Mouse (Mus musculus): ENCODE measurements at regions not wholly inside any gene's neighbourhood (a gene's known extent, or its start where the extent isn't known, plus 50 kb on each side); places are given as distances from the start of the nearest gene placed in this dataset.

DNA sequence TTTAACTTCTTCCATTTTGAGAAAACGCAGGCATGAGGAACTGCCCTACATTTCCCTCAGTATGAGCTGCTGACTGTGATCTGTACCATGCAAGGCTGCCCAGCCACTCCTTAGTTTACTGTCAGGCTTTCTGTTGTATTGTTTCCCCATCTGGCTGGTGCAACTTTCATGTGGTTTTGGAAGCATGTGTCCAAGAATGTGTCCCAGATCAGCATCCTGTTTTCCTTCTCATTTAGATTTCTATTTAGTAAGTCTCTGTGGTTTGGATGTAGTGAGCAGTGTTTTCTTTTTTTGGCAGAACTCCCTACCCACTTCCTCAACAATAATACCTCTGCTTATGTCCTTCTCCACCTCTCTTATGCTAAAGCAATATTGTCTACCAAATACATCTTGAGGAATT lies 352.5 kb upstream of the Gm5148 start:
- Histone ChIP-seq H3K9ac (no peak overlapping the region), H3K27me3 (ENCODE audit: control insufficient read depth, insufficient read depth, low read length) (no peaks in the 10 kb centered on the region), H3K4me2 (replicated peaks) (no peak overlapping the region), H3K4me3 (replicated peaks; ENCODE audit: low read length) (no peak overlapping the region), H3K36me3 (replicated peaks; ENCODE audit: control insufficient read depth, insufficient read depth) (no peaks in the 10 kb centered on the region), H3K27ac (no peak overlapping the region), H3K4me1 (replicated peaks; ENCODE audit: control insufficient read depth, insufficient read depth, low read length) (no peaks in the 10 kb centered on the region), H3K9me3 (ENCODE audit: control insufficient read depth, low read length) (no peaks in the 10 kb centered on the region)
- DNase-seq (ENCODE audit: low spot score) (no peak), ATAC-seq (ENCODE audit: low FRiP score) (no peak)
- WGBS = 94% methylated on average over 1 of the region's 1 CpGs

DNA sequence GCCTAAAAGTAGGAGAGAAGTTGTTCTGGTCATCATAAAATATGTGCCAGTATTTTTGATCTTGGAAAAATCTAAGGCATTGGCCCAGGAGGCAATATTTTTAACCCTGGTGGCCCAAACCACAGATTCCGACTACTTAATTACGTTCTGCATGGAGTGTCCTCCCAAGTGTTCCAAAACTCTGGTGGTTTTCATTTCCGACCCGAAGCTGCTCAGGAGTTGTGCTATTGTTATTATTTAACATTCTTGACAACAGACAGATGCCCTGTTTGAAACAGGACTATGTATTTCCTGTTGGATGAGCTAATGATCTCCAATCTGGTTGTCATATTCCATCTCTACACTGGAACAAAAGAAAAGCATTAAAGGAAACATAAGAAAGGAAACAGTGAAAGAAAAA lies 349.7 kb upstream of the Gm5148 start:
- Histone ChIP-seq H3K27me3 (ENCODE audit: control insufficient read depth, insufficient read depth, low read length) (no peaks in the 10 kb centered on the region), H3K4me2 (replicated peaks) (no peak overlapping the region), H3K9me3 (ENCODE audit: control insufficient read depth, low read length) (no peaks in the 10 kb centered on the region), H3K36me3 (replicated peaks; ENCODE audit: control insufficient read depth, insufficient read depth) (no peaks in the 10 kb centered on the region), H3K9ac (no peak overlapping the region), H3K4me1 (replicated peaks; ENCODE audit: control insufficient read depth, insufficient read depth, low read length) (no peaks in the 10 kb centered on the region), H3K27ac (no peak overlapping the region), H3K4me3 (replicated peaks; ENCODE audit: low read length) (no peak overlapping the region)
- ATAC-seq (ENCODE audit: low FRiP score) (no peak), DNase-seq (ENCODE audit: low spot score) (no peak)
- 86% methylated on average over 4 of the region's 4 CpGs for WGBS

DNA sequence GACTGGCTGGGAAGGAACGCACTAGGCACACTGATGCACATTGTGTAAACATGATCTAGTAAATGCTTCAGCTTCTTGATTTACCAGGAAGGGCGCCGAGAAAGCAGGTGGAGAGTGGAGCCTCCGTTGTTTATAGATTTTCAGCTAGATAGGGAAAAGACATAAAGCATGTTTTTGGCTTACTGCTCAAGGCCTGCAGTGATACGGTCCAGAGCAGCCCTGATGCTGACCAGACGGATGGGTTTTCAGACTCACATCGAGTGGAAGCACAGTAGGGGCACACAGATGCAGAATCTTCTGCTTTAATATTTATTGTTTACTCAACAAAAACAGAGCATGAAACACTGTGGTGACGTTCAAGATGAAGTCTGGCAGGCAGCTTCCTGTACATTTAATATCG lies 331.3 kb upstream of the Gm5148 start:
- no peaks in the 10 kb centered on the region for H3K27me3 ChIP-seq (ENCODE audit: control insufficient read depth, insufficient read depth, low read length)
- H3K9ac ChIP-seq = no peak overlapping the region
- no peaks in the 10 kb centered on the region for H3K9me3 ChIP-seq (ENCODE audit: control insufficient read depth, low read length)
- no peaks in the 10 kb centered on the region for H3K4me1 ChIP-seq (replicated peaks; ENCODE audit: control insufficient read depth, insufficient read depth, low read length)
- H3K4me3 ChIP-seq (replicated peaks; ENCODE audit: low read length) = no peak overlapping the region
- no peaks in the 10 kb centered on the region for H3K36me3 ChIP-seq (replicated peaks; ENCODE audit: control insufficient read depth, insufficient read depth)
- no peak for DNase-seq (ENCODE audit: low spot score)
- H3K4me2 ChIP-seq (replicated peaks) = no peak overlapping the region
- 91% methylated on average over 9 of the region's 9 CpGs for WGBS
- ATAC-seq (ENCODE audit: low FRiP score) = no peak
- H3K27ac ChIP-seq = no peak overlapping the region

DNA sequence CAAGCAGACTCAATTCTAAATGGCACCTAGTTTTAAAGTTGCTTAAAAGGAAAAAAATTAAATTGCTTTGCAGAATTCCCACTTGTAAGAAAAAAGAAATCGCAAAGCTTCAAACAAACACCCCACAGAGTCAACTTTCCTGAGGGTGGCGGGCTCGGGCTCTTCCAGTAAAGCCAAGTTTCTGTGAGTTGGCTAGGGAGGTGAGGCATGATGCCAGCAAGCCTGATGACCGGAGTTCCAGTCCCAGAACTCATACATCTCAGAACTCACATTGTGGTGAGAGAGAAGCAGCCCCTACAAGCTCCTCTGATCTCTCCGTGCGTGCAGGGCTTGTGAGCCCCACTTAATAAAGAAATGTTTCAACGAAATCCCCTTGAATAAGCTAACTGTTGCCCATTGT lies 328.7 kb upstream of the Gm5148 start:
- Histone ChIP-seq H3K4me3 (replicated peaks; ENCODE audit: low read length) (no peak overlapping the region), H3K4me1 (replicated peaks; ENCODE audit: control insufficient read depth, insufficient read depth, low read length) (no peaks in the 10 kb centered on the region), H3K36me3 (replicated peaks; ENCODE audit: control insufficient read depth, insufficient read depth) (no peaks in the 10 kb centered on the region), H3K27ac (no peak overlapping the region), H3K27me3 (ENCODE audit: control insufficient read depth, insufficient read depth, low read length) (no peaks in the 10 kb centered on the region), H3K9ac (no peak overlapping the region), H3K9me3 (ENCODE audit: control insufficient read depth, low read length) (no peaks in the 10 kb centered on the region), H3K4me2 (replicated peaks) (no peak overlapping the region)
- 90% methylated on average over 7 of the region's 7 CpGs for WGBS
- no peak for ATAC-seq (ENCODE audit: low FRiP score)
- no peak for DNase-seq (ENCODE audit: low spot score)

DNA sequence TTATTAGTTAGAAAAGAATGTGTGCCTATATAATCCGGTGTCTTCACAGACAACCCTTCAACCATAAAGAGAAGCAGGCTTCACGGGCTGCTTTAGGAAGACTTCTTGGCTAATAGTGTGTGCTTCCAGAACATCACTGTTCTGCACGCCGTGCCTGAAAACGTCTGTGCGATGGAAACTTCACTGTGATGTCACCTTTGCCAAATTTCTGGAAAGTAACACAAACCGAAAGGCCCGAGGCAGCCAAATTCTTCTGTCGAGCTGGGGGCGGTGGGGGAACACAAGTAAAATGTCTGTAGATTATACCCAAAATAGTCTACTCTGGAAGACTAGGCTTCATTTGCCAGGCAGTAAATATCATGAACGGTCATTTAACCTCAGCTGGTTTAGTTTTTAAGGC lies 327.5 kb upstream of the Gm5148 start:
- no peak overlapping the region for H3K9ac ChIP-seq
- no peak overlapping the region for H3K4me3 ChIP-seq (replicated peaks; ENCODE audit: low read length)
- WGBS = 93% methylated on average over 11 of the region's 11 CpGs
- H3K36me3 ChIP-seq (replicated peaks; ENCODE audit: control insufficient read depth, insufficient read depth) = no peaks in the 10 kb centered on the region
- DNase-seq (ENCODE audit: low spot score) (no peak), ATAC-seq (ENCODE audit: low FRiP score) (no peak)
- no peak overlapping the region for H3K27ac ChIP-seq
- H3K9me3 ChIP-seq (ENCODE audit: control insufficient read depth, low read length) = no peaks in the 10 kb centered on the region
- H3K27me3 ChIP-seq (ENCODE audit: control insufficient read depth, insufficient read depth, low read length) = no peaks in the 10 kb centered on the region
- H3K4me2 ChIP-seq (replicated peaks) = no peak overlapping the region
- no peaks in the 10 kb centered on the region for H3K4me1 ChIP-seq (replicated peaks; ENCODE audit: control insufficient read depth, insufficient read depth, low read length)

DNA sequence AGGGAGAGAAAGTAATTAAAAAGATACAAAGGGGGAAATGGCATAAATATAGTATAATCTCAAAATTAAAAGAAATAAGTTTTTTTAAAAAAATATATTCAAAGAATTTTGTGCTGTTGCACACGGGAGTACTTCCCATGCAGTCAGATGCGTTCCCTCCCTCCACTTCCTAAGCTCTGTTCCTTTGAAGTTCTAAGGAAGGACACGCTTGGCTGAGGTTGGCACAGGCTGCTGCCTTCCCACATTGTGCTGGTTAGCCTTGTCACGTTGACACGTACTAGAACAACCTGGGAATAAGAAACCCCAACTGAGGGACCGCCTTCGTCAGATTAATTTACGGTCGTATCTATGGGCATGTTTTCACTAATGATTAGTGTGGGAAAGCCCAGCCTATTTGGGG lies 326.6 kb upstream of the Gm5148 start:
- H3K4me2 ChIP-seq (replicated peaks) = no peak overlapping the region

DNA sequence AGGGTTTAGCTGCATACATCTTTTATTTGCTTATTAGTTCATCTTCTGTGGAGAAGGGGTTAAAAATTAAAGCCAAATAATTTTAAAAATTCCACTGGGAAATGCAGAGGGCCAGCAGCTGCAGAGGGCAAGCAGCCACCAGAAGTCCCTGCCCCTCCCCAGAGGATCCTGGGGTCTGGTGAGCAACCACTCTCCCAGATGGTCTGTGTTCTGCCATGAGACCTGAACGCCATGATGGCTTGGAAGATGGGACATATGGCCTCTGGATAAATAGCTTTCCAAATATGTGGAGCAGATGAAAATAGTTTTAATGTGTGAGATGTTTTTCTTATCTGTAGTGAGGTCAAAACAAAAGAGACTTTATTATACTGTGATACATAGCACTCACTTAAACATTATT lies 326.1 kb upstream of the Gm5148 start:
- DNase-seq (ENCODE audit: low spot score) (no peak), ATAC-seq (ENCODE audit: low FRiP score) (no peak)
- H3K4me3 ChIP-seq (replicated peaks; ENCODE audit: low read length) = no peak overlapping the region
- no peak overlapping the region for H3K27ac ChIP-seq
- H3K27me3 ChIP-seq (ENCODE audit: control insufficient read depth, insufficient read depth, low read length) = no peaks in the 10 kb centered on the region
- no peaks in the 10 kb centered on the region for H3K4me1 ChIP-seq (replicated peaks; ENCODE audit: control insufficient read depth, insufficient read depth, low read length)
- H3K9ac ChIP-seq = no peak overlapping the region
- H3K36me3 ChIP-seq (replicated peaks; ENCODE audit: control insufficient read depth, insufficient read depth) = no peaks in the 10 kb centered on the region
- H3K9me3 ChIP-seq (ENCODE audit: control insufficient read depth, low read length) = no peaks in the 10 kb centered on the region
- WGBS = 48% methylated on average over 1 of the region's 1 CpGs
- H3K4me2 ChIP-seq (replicated peaks) = no peak overlapping the region

More for the DNA sequence above, 326.6 kb upstream of the Gm5148 start:
- no peak overlapping the region for H3K4me3 ChIP-seq (replicated peaks; ENCODE audit: low read length)
- H3K27me3 ChIP-seq (ENCODE audit: control insufficient read depth, insufficient read depth, low read length) = no peaks in the 10 kb centered on the region
- 45% methylated on average over 9 of the region's 9 CpGs for WGBS
- DNase-seq (ENCODE audit: low spot score) (no peak), ATAC-seq (ENCODE audit: low FRiP score) (no peak)
- no peaks in the 10 kb centered on the region for H3K36me3 ChIP-seq (replicated peaks; ENCODE audit: control insufficient read depth, insufficient read depth)
- H3K9me3 ChIP-seq (ENCODE audit: control insufficient read depth, low read length) = no peaks in the 10 kb centered on the region
- H3K4me1 ChIP-seq (replicated peaks; ENCODE audit: control insufficient read depth, insufficient read depth, low read length) = no peaks in the 10 kb centered on the region
- no peak overlapping the region for H3K27ac ChIP-seq
- no peak overlapping the region for H3K9ac ChIP-seq

DNA sequence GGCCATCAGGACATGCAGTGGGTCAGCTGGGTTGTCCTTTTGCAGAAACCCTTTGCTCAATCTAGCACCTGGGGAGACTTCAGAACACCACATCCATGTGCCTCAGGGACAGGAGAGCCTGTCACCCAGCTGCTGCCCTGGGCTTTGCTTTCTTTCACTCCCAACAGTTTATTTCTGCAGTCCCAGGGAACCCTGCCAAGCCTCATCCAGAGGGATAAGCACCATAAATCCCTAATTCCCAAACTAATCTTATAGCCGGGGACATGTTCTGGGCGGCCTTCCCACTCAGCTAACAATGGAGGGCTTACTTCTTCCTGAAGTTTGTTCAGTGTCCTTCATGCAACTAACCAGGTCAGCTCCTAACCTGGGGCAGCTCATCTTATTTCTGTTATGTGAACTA lies 325.0 kb upstream of the Gm5148 start:
- Histone ChIP-seq H3K4me3 (replicated peaks; ENCODE audit: low read length) (no peak overlapping the region), H3K9ac (no peak overlapping the region), H3K4me1 (replicated peaks; ENCODE audit: control insufficient read depth, insufficient read depth, low read length) (no peaks in the 10 kb centered on the region), H3K4me2 (replicated peaks) (no peak overlapping the region), H3K9me3 (ENCODE audit: control insufficient read depth, low read length) (no peaks in the 10 kb centered on the region), H3K36me3 (replicated peaks; ENCODE audit: control insufficient read depth, insufficient read depth) (no peaks in the 10 kb centered on the region), H3K27ac (no peak overlapping the region), H3K27me3 (ENCODE audit: control insufficient read depth, insufficient read depth, low read length) (no peaks in the 10 kb centered on the region)
- no peak for DNase-seq (ENCODE audit: low spot score)
- WGBS = 79% methylated on average over 2 of the region's 2 CpGs
- ATAC-seq (ENCODE audit: low FRiP score) = no peak

DNA sequence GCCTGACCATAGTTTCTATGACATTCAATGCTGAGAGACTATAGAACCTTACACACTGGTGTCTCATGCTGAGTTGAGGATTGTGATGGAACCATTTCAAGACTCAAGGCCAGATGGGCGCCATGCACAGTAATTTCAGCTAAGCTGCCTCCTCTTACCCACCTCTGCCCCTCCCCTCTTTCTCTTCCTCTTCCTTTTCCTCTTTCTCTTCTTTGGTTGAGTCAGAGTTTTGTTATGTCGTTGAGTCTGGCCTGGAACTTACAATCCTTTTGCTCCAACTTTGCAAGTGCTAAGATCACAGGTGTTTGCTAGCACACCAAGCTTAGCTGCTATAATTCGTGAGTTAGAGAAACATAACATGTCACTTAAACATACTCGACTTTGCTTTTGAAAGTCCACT lies 323.2 kb upstream of the Gm5148 start:
- H3K27ac ChIP-seq = no peak overlapping the region
- H3K9ac ChIP-seq = no peak overlapping the region
- no peaks in the 10 kb centered on the region for H3K4me1 ChIP-seq (replicated peaks; ENCODE audit: control insufficient read depth, insufficient read depth, low read length)
- no peak overlapping the region for H3K4me2 ChIP-seq (replicated peaks)
- WGBS = 88% methylated on average over 4 of the region's 4 CpGs
- H3K9me3 ChIP-seq (ENCODE audit: control insufficient read depth, low read length) = no peaks in the 10 kb centered on the region
- no peak for ATAC-seq (ENCODE audit: low FRiP score)
- DNase-seq (ENCODE audit: low spot score) = no peak
- H3K27me3 ChIP-seq (ENCODE audit: control insufficient read depth, insufficient read depth, low read length) = no peaks in the 10 kb centered on the region
- no peak overlapping the region for H3K4me3 ChIP-seq (replicated peaks; ENCODE audit: low read length)
- H3K36me3 ChIP-seq (replicated peaks; ENCODE audit: control insufficient read depth, insufficient read depth) = no peaks in the 10 kb centered on the region

DNA sequence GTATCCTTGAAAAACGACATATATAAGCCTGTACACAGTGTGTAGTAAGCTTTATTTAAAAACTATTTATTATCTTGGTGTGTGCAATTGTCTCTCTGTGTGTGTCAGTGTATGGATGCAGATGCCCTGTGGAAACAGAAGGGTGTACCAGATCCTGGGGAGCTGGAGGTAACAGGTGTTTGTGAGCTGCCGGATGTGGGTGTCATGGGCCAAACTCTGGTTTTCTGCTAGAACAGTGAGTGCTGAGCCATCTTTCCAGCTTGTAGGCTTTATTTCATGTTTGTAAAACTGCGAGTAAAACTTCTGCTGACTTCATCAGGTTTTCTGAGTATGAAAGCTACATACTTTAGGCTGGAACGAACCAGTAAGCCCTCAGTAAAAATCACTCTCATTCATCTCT lies 322.3 kb upstream of the Gm5148 start:
- Histone ChIP-seq H3K9ac (no peak overlapping the region), H3K36me3 (replicated peaks; ENCODE audit: control insufficient read depth, insufficient read depth) (no peaks in the 10 kb centered on the region), H3K27me3 (ENCODE audit: control insufficient read depth, insufficient read depth, low read length) (no peaks in the 10 kb centered on the region), H3K4me3 (replicated peaks; ENCODE audit: low read length) (no peak overlapping the region), H3K4me2 (replicated peaks) (no peak overlapping the region), H3K4me1 (replicated peaks; ENCODE audit: control insufficient read depth, insufficient read depth, low read length) (no peaks in the 10 kb centered on the region), H3K9me3 (ENCODE audit: control insufficient read depth, low read length) (no peaks in the 10 kb centered on the region), H3K27ac (no peak overlapping the region)
- DNase-seq (ENCODE audit: low spot score) = no peak
- ATAC-seq (ENCODE audit: low FRiP score) = no peak
- whole genome bisulfite sequencing = 75% methylated on average over 4 of the region's 4 CpGs

Data from hindbrain, embryonic 14.5 days (tissue).